Mouse (Mus musculus): ENCODE data around the gene Pde7b. TPM values are rescaled to one million over a fixed set of nuclear protein-coding genes. Genes with fewer than 3 reads are reported as not detected.

Pde7b gene
- polyA plus RNA-seq, 1 experiment = 0.70 TPM

DNA sequence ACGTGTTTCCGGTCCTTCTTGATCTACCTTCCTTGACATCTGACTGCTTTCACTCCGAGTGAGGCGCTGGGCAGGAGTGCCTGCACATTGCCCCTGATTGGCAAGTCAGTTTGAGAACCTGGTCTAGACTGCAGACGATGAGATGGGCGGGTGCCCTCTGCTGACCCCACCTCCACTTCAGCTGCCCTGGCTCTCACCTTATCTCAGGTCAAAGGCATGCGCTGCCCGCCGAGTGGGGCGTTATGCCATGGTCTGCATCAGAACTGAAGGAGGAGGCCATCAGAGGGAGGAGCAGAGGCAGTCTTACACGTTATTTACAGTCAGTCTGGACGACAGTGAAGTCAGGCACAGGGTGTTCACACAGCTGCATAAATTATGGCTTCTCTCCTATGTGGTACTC lies 293.5 kb downstream of the Pde7b start:
- TF ChIP-seq CTCF (IDR thresholded peaks at IDR 0.05; ENCODE audit: control insufficient read depth, insufficient read depth, insufficient replicate concordance, low read depth, low read length) (no peak), POLR2A (IDR thresholded peaks at IDR 0.05; ENCODE audit: control insufficient read depth, low read depth, low read length) (no peak)
- H3K27me3 ChIP-seq (ENCODE audit: control insufficient read depth, insufficient read depth, low read length) = no peaks in the 10 kb centered on the region
- H3K4me1 ChIP-seq (ENCODE audit: control insufficient read depth, insufficient read depth, low read length) = peaks cover 2% of the 10 kb centered on the region; the same call in 1 of the 2 replicates
- no peaks in the 10 kb centered on the region for H3K36me3 ChIP-seq (ENCODE audit: control insufficient read depth, insufficient read depth, low read length)
- no peak overlapping the region for H3K27ac ChIP-seq (ENCODE audit: control insufficient read depth, insufficient read depth, low read depth, low read length)
- H3K4me3 ChIP-seq (ENCODE audit: control insufficient read depth, low read depth, low read length) = no peak overlapping the region

DNA sequence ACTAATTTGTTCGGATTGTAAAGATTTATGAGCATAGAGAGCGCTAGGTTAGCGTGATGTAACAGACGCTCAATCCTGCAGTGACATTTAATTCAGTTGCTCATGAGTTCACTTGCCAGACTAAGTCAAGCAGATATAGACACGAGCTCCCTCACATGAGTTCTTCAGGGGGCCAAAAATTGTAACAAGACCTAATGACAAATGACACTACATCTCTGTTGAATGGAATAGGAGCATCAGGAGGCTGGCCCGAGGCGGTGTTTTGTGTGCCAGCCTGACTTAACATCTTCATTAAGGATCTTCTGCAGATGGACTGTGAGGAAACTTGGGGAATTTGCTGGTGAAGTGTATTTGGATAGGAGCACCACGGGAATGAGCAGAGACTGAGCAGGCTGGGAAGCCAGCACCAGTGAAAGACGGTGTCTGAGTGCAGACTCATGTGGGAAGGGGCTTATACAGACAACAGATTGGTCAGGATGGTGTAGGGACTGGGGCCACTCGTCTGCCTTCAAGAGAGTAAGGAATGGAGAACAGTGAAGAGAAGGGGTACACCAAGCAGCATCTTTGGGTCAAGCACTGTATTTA lies 303.5 kb downstream of the Pde7b start:
- TF ChIP-seq CTCF (IDR thresholded peaks at IDR 0.05; ENCODE audit: control insufficient read depth, insufficient read depth, insufficient replicate concordance, low read depth, low read length) = no peak
- TF ChIP-seq POLR2A (IDR thresholded peaks at IDR 0.05; ENCODE audit: control insufficient read depth, low read depth, low read length) = no peak
- Histone ChIP-seq H3K36me3 (ENCODE audit: control insufficient read depth, insufficient read depth, low read length) (no peaks in the 10 kb centered on the region), H3K4me1 (ENCODE audit: control insufficient read depth, insufficient read depth, low read length) (no peaks in the 10 kb centered on the region), H3K27me3 (ENCODE audit: control insufficient read depth, insufficient read depth, low read length) (no peaks in the 10 kb centered on the region), H3K4me3 (ENCODE audit: control insufficient read depth, low read depth, low read length) (no peak overlapping the region), H3K27ac (ENCODE audit: control insufficient read depth, insufficient read depth, low read depth, low read length) (no peak overlapping the region)

- Histone ChIP-seq H3K36me3 (ENCODE audit: control insufficient read depth, insufficient read depth, low read length) (no peaks in the 10 kb centered on the region), H3K4me1 (ENCODE audit: control insufficient read depth, insufficient read depth, low read length) (no peaks in the 10 kb centered on the region), H3K27me3 (ENCODE audit: control insufficient read depth, insufficient read depth, low read length) (no peaks in the 10 kb centered on the region), H3K4me3 (ENCODE audit: control insufficient read depth, low read depth, low read length) (no peak overlapping the region), H3K27ac (ENCODE audit: control insufficient read depth, insufficient read depth, low read depth, low read length) (no peak overlapping the region)
- TF ChIP-seq CTCF (IDR thresholded peaks at IDR 0.05; ENCODE audit: control insufficient read depth, insufficient read depth, insufficient replicate concordance, low read depth, low read length) (no peak), POLR2A (IDR thresholded peaks at IDR 0.05; ENCODE audit: control insufficient read depth, low read depth, low read length) (no peak)
These were observed 304.6 kb downstream of the Pde7b start for GRCm38 (mm10) chr10:20420296-20420695.

GRCm38 (mm10) chr10:20418856-20419219 lies 306.0 kb downstream of the Pde7b start:
- H3K4me1 ChIP-seq (ENCODE audit: control insufficient read depth, insufficient read depth, low read length) = no peaks in the 10 kb centered on the region
- H3K36me3 ChIP-seq (ENCODE audit: control insufficient read depth, insufficient read depth, low read length) = no peaks in the 10 kb centered on the region
- no peak overlapping the region for H3K4me3 ChIP-seq (ENCODE audit: control insufficient read depth, low read depth, low read length)
- no peak overlapping the region for H3K27ac ChIP-seq (ENCODE audit: control insufficient read depth, insufficient read depth, low read depth, low read length)
- no peak for TF ChIP-seq POLR2A (IDR thresholded peaks at IDR 0.05; ENCODE audit: control insufficient read depth, low read depth, low read length)
- TF ChIP-seq CTCF (IDR thresholded peaks at IDR 0.05; ENCODE audit: control insufficient read depth, insufficient read depth, insufficient replicate concordance, low read depth, low read length) = no peak
- no peaks in the 10 kb centered on the region for H3K27me3 ChIP-seq (ENCODE audit: control insufficient read depth, insufficient read depth, low read length)

DNA sequence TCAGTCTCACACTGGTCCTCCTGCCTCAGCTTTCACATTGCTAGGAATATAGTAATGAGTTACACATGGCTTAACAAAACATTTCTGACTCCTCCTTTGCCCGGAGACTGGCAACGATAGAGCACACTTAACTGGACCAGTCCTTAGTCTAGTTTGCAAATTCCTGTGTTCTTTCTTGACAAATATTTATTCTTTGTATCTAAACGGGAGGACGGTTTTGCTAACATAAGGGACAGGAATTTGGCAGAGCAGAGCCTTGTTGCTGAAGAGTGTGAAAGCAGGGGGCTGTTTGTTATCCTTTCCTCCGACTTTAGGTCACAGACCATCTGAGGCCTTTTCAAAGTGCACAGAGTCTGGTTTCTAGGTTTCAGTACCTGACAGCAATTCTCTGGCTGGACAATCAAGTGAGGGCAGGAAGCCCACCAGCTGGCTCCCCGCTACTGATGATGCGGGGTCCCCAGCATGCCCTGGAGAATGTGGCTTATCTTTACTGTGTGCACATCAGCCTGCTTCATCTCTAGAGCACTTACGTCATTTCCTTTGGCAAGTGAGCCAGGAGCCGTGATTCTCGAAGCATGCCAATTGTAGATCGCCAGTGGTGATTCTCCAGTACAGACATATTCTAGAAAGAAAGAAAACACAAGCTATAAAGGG lies 306.5 kb downstream of the Pde7b start:
- H3K36me3 ChIP-seq (ENCODE audit: control insufficient read depth, insufficient read depth, low read length) = no peaks in the 10 kb centered on the region
- H3K4me1 ChIP-seq (ENCODE audit: control insufficient read depth, insufficient read depth, low read length) = no peaks in the 10 kb centered on the region
- H3K27ac ChIP-seq (ENCODE audit: control insufficient read depth, insufficient read depth, low read depth, low read length) = no peak overlapping the region
- no peaks in the 10 kb centered on the region for H3K27me3 ChIP-seq (ENCODE audit: control insufficient read depth, insufficient read depth, low read length)
- TF ChIP-seq POLR2A (IDR thresholded peaks at IDR 0.05; ENCODE audit: control insufficient read depth, low read depth, low read length) (no peak), CTCF (IDR thresholded peaks at IDR 0.05; ENCODE audit: control insufficient read depth, insufficient read depth, insufficient replicate concordance, low read depth, low read length) (no peak)
- H3K4me3 ChIP-seq (ENCODE audit: control insufficient read depth, low read depth, low read length) = no peak overlapping the region

DNA sequence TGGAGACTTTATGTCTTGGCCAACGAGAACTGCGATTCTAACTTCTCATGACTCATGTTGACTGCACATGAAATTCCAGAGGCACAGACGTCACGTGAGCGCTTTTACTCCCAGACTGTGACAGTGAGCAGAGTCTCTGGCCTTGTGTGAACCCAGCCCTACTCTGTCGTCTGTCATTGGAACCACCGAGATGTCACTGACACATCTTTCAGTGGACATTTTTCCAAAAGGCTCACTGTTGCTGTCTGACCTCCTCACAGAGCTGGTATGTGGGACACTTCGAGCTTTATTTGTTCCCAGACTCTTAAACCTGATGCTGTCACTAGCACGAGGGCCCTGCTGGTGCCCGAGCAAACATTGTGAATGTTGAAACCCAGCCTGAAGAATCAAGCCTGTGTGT lies 315.7 kb downstream of the Pde7b start:
- TF ChIP-seq CTCF (IDR thresholded peaks at IDR 0.05; ENCODE audit: control insufficient read depth, insufficient read depth, insufficient replicate concordance, low read depth, low read length) (no peak), POLR2A (IDR thresholded peaks at IDR 0.05; ENCODE audit: control insufficient read depth, low read depth, low read length) (no peak)
- Histone ChIP-seq H3K27ac (ENCODE audit: control insufficient read depth, insufficient read depth, low read depth, low read length) (no peak overlapping the region), H3K27me3 (ENCODE audit: control insufficient read depth, insufficient read depth, low read length) (no peaks in the 10 kb centered on the region), H3K36me3 (ENCODE audit: control insufficient read depth, insufficient read depth, low read length) (no peaks in the 10 kb centered on the region), H3K4me1 (ENCODE audit: control insufficient read depth, insufficient read depth, low read length) (no peaks in the 10 kb centered on the region), H3K4me3 (ENCODE audit: control insufficient read depth, low read depth, low read length) (no peak overlapping the region)

GRCm38 (mm10) chr10:20408336-20408735 lies 316.5 kb downstream of the Pde7b start:
- Histone ChIP-seq H3K4me1 (ENCODE audit: control insufficient read depth, insufficient read depth, low read length) (no peaks in the 10 kb centered on the region), H3K36me3 (ENCODE audit: control insufficient read depth, insufficient read depth, low read length) (no peaks in the 10 kb centered on the region), H3K4me3 (ENCODE audit: control insufficient read depth, low read depth, low read length) (no peak overlapping the region), H3K27ac (ENCODE audit: control insufficient read depth, insufficient read depth, low read depth, low read length) (no peak overlapping the region), H3K27me3 (ENCODE audit: control insufficient read depth, insufficient read depth, low read length) (no peaks in the 10 kb centered on the region)
- TF ChIP-seq CTCF (IDR thresholded peaks at IDR 0.05; ENCODE audit: control insufficient read depth, insufficient read depth, insufficient replicate concordance, low read depth, low read length) (no peak), POLR2A (IDR thresholded peaks at IDR 0.05; ENCODE audit: control insufficient read depth, low read depth, low read length) (no peak)
